Mouse (Mus musculus) olfactory bulb, adult 2 months (tissue): ENCODE measurements around the gene Mesp1.

ENCODE experiments used
- CTCF ChIP-seq: fragments of 200-500 bp; IDR thresholded peaks from 2 replicates; pipeline ENCODE4 v1.5.1; 2012; ENCODE audit warnings: low read depth, mild to moderate bottlenecking, low read length, moderate library complexity; ENCODE audit not compliant: insufficient read depth
- POLR2A ChIP-seq: fragments of 200-500 bp; IDR thresholded peaks from 2 replicates; pipeline ENCODE4 v1.6.1; 2012; ENCODE audit warnings: mild to moderate bottlenecking, low read depth, low read length, moderate library complexity; ENCODE audit not compliant: insufficient read depth

GRCm38 (mm10) chr7:79799506-79799905, 5.9 kb upstream of the Mesp1 start:
- no peak for TF ChIP-seq CTCF
- no peak for TF ChIP-seq POLR2A
